Mouse (Mus musculus): ENCODE measurements at regions not wholly inside any gene's neighbourhood (a gene's known extent, or its start where the extent isn't known, plus 50 kb on each side); places are given as distances from the start of the nearest gene placed in this dataset.

DNA sequence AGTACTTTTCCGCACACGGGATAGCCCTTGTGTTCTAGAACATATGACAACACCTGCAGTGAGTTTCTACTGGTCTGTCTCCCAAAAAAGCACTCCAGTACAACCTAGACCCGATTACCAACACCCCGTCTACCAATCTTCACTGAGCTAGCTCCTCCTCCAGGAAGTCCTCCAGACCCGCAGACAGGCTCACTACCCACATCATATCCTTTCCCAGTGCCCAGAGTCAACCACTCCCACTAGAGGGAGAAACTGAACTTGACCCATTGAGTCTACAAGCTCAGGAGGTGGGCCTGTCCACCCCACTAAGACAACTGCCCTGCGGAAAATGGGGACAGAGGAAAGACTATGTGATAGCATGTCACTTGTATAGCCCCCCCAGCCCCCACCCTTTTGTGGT, 51.2 kb upstream of the Ppp1r26 start:
- Histone ChIP-seq H3K4me3 (ENCODE audit: low read length) (no peak overlapping the region), H3K36me3 (ENCODE audit: control insufficient read depth, insufficient read depth, low read length) (no peaks in the 10 kb centered on the region), H3K4me2 (ENCODE audit: low read length) (no peak overlapping the region), H3K27ac (ENCODE audit: low read depth, low read length) (no peak overlapping the region), H3K27me3 (replicated peaks; ENCODE audit: control insufficient read depth, insufficient read depth, low read length) (no peaks in the 10 kb centered on the region), H3K9ac (ENCODE audit: low read depth, low read length) (no peak overlapping the region), H3K9me3 (ENCODE audit: control insufficient read depth, low read length) (no peaks in the 10 kb centered on the region), H3K4me1 (ENCODE audit: control insufficient read depth, insufficient read depth, low read depth, low read length) (peaks cover 14% of the 10 kb centered on the region)
- 92% methylated on average over 6 of the region's 6 CpGs for whole genome bisulfite sequencing
- no peak for ATAC-seq
